Comparison of ENCODE assay signal across 8 mouse cellular contexts in genomic region chr8:22059153-22059738, GRCm38 (mm10). TPM values are rescaled to one million over a fixed set of nuclear protein-coding genes. Genes with fewer than 3 reads are reported as not detected.
DNase-seq lines count a peak whose midpoint lies in the region; ATAC-seq and TF ChIP-seq lines count a peak whose summit lies in the region.

No protein-coding gene starts in this region.

- 44% methylated on average over 11 of the region's 11 CpGs for WGBS in lung, embryonic 15.5 days
- 39% methylated on average over 11 of the region's 11 CpGs for WGBS in limb, embryonic 14.5 days
- WGBS in small intestine, adult 2 months = 63% methylated on average over 11 of the region's 11 CpGs

- TF ChIP-seq CTCF in small intestine, adult 2 months (IDR thresholded peaks at IDR 0.05; ENCODE audit: extremely low read depth, insufficient read length, insufficient replicate concordance, low read depth, low read length) = no peak

- H3K9me3 ChIP-seq in lung, embryonic 15.5 days = no peaks in the 10 kb centered on the region
- no peaks in the 10 kb centered on the region for H3K9me3 ChIP-seq in erythroblast, embryonic 14.5 days (ENCODE audit: control insufficient read depth, low read length)
- no peaks in the 10 kb centered on the region for H3K9me3 ChIP-seq in limb, embryonic 14.5 days (ENCODE audit: control insufficient read depth, low read length)

- peaks cover 5% of the 10 kb centered on the region; the same call in 1 of the 2 replicates for H3K4me1 ChIP-seq in lung, embryonic 15.5 days
- peaks cover 72% of the 10 kb centered on the region for H3K4me1 ChIP-seq in erythroblast, embryonic 14.5 days (ENCODE audit: control insufficient read depth)
- peaks cover 4% of the 10 kb centered on the region; the same call in 1 of the 2 replicates for H3K4me1 ChIP-seq in limb, embryonic 14.5 days (ENCODE audit: control insufficient read depth, insufficient read depth, low read length)
- H3K4me1 ChIP-seq in small intestine, adult 2 months (ENCODE audit: control insufficient read depth, insufficient read depth, insufficient read length, low read length) = peaks cover 21% of the 10 kb centered on the region; the same call in 1 of the 2 replicates

- H3K4me3 ChIP-seq in lung, embryonic 15.5 days = peak overlapping the region; percentile 63
- peak overlapping the region; percentile 86 for H3K4me3 ChIP-seq in erythroblast, embryonic 14.5 days (replicated peaks)
- H3K4me3 ChIP-seq in limb, embryonic 14.5 days (replicated peaks; ENCODE audit: low read length) = peak overlapping the region; percentile 75
- peak overlapping the region; percentile 75 for H3K4me3 ChIP-seq in small intestine, adult 2 months (ENCODE audit: low read depth, low read length)

- H3K36me3 ChIP-seq in lung, embryonic 15.5 days = peaks cover 5% of the 10 kb centered on the region; the same call in 1 of the 2 replicates
- peaks cover 25% of the 10 kb centered on the region for H3K36me3 ChIP-seq in erythroblast, embryonic 14.5 days (ENCODE audit: control insufficient read depth)
- peaks cover 11% of the 10 kb centered on the region for H3K36me3 ChIP-seq in limb, embryonic 14.5 days (ENCODE audit: control insufficient read depth, insufficient read depth, low read length)
- peaks cover 11% of the 10 kb centered on the region; the same call in 1 of the 2 replicates for H3K36me3 ChIP-seq in small intestine, adult 2 months (ENCODE audit: control insufficient read depth, insufficient read depth, low read length)

- peaks cover 30% of the 10 kb centered on the region for H3K27me3 ChIP-seq in lung, embryonic 15.5 days
- no peaks in the 10 kb centered on the region for H3K27me3 ChIP-seq in erythroblast, embryonic 14.5 days (ENCODE audit: control insufficient read depth)
- H3K27me3 ChIP-seq in limb, embryonic 14.5 days (ENCODE audit: control insufficient read depth, insufficient read depth, low read length) = peaks cover 19% of the 10 kb centered on the region
- no peaks in the 10 kb centered on the region for H3K27me3 ChIP-seq in small intestine, adult 2 months (ENCODE audit: control insufficient read depth, insufficient read depth, low read length)

- no peak for ATAC-seq in lung, embryonic 15.5 days (ENCODE audit: borderline replicate concordance, extremely low read depth, low FRiP score, low TSS enrichment)
- ATAC-seq in limb, embryonic 14.5 days (ENCODE audit: low FRiP score, low read depth) = no peak
- no peak for ATAC-seq in CD4-positive, CD25-positive, alpha-beta regulatory T cell, adult 4 months

- H3K27ac ChIP-seq in lung, embryonic 15.5 days = no peak overlapping the region
- H3K27ac ChIP-seq in limb, embryonic 14.5 days (replicated peaks; ENCODE audit: low read depth, low read length) = no peak overlapping the region
- H3K27ac ChIP-seq in small intestine, adult 2 months (ENCODE audit: insufficient read depth, low read depth, low read length) = peak overlapping the region; percentile 73; the same call in 1 of the 2 replicates

- TF ChIP-seq POLR2A in limb, embryonic 14.5 days (IDR thresholded peaks at IDR 0.05; ENCODE audit: borderline replicate concordance, extremely low read depth, insufficient read depth, insufficient read length) = no peak
- TF ChIP-seq POLR2A in small intestine, adult 2 months (IDR thresholded peaks at IDR 0.05; ENCODE audit: low read depth, low read length) = no peak

- H3K9ac ChIP-seq in lung, embryonic 15.5 days = peak overlapping the region; percentile 21; the same call in 1 of the 2 replicates
- peak overlapping the region; percentile 66; the same call in 1 of the 2 replicates for H3K9ac ChIP-seq in limb, embryonic 14.5 days (ENCODE audit: low read depth, low read length, severe bottlenecking)

- no peak for DNase-seq in lung, postnatal 25 days (ENCODE audit: low spot score)
- no peak for DNase-seq in limb, embryonic 14.5 days (ENCODE audit: low spot score)
- DNase-seq in frontal cortex, adult 2 months (ENCODE audit: extremely low spot score in 1 of 2, low spot score in 1 of 2) = no peak
- DNase-seq in layer of hippocampus, adult 11-12 months (ENCODE audit: low spot score) = no peak

- peak overlapping the region; percentile 95 for H3K4me2 ChIP-seq in lung, embryonic 15.5 days
- peak overlapping the region; percentile 97 for H3K4me2 ChIP-seq in limb, embryonic 14.5 days (replicated peaks; ENCODE audit: low read depth, low read length, severe bottlenecking)

RNA-seq across cellular contexts. Expression of gene Atp7b, which starts 0.9 kb away (rescaled TPM):
- 2.4 and 2.7 TPM in 2 replicates for polyA plus RNA-seq in lung, embryonic 15.5 days (2015; fragmentation: Nextera tagmentation; extraction: Ambion mirVana)
- polyA plus RNA-seq in erythroblast, embryonic 14.5 days (2012) = 0.38 and 0.42 TPM in 2 replicates
- polyA plus RNA-seq in limb, embryonic 14.5 days (2012; rRNA removed) = 0.63 TPM in 2 replicates
- polyA plus RNA-seq in limb, embryonic 14.5 days (2014; fragmentation: Nextera tagmentation; extraction: Ambion mirVana) = 0.29 and 0.37 TPM in 2 replicates
- 5.5 and 5.7 TPM in 2 replicates for polyA plus RNA-seq in small intestine, adult 2 months (2012; rRNA removed)
- 1.5 and 1.9 TPM in 2 replicates for polyA plus RNA-seq in frontal cortex, adult 2 months (2012; rRNA removed)
- under 1 TPM; 0.09 to 0.36 TPM for polyA plus RNA-seq in CD4-positive, CD25-positive, alpha-beta regulatory T cell, adult 4 months (2017; shearing (Covaris generic))

RNA-seq across cellular contexts. Expression of gene Alg11, which starts 1.3 kb away (rescaled TPM):
- 27.3 and 29.8 TPM in 2 replicates for polyA plus RNA-seq in lung, embryonic 15.5 days (2015; fragmentation: Nextera tagmentation; extraction: Ambion mirVana)
- polyA plus RNA-seq in erythroblast, embryonic 14.5 days (2012) = 0.01 TPM in 2 replicates
- 11.3 and 13.6 TPM in 2 replicates for polyA plus RNA-seq in limb, embryonic 14.5 days (2012; rRNA removed)
- 23.4 and 27.6 TPM in 2 replicates for polyA plus RNA-seq in limb, embryonic 14.5 days (2014; fragmentation: Nextera tagmentation; extraction: Ambion mirVana)
- 0.95 and 1.3 TPM in 2 replicates for polyA plus RNA-seq in small intestine, adult 2 months (2012; rRNA removed)
- 11.4 and 12.8 TPM in 2 replicates for polyA plus RNA-seq in frontal cortex, adult 2 months (2012; rRNA removed)
- 10 to 100 TPM; 26.9 to 27.5 TPM for polyA plus RNA-seq in CD4-positive, CD25-positive, alpha-beta regulatory T cell, adult 4 months (2017; shearing (Covaris generic))
